Mouse (Mus musculus) spleen, adult 12 weeks (tissue): ENCODE data around the gene Ubr1.
"Not testable (repeated sequence)": the region's sequence is repeated elsewhere in the genome, so short reads cannot be mapped to it uniquely, and the experiment has no call there.

Experiments
- DNase-seq: peaks from one replicate; pipeline ENCODE4 v3.0.0; 2022; ENCODE audit warnings: low spot score

Ubr1 gene

GRCm38 (mm10) chr2:120970559-120971080 lies at the start of gene Ubr1:
Gene Ubr1 (minus strand): TSS chr2:120970715.
- DNase-seq = peak; percentile 79

GRCm38 (mm10) chr2:121017151-121017550 lies 46.6 kb upstream of the Ubr1 start:
- DNase-seq = no peak

- no peak for DNase-seq
Measured at GRCm38 (mm10) chr2:121016226-121016625, 45.7 kb upstream of the Ubr1 start.

GRCm38 (mm10) chr2:121015507-121015906 lies 45.0 kb upstream of the Ubr1 start:
- DNase-seq = no peak

GRCm38 (mm10) chr2:121012676-121013075 lies 42.2 kb upstream of the Ubr1 start:
- no peak for DNase-seq

- no peak for DNase-seq
Measured at GRCm38 (mm10) chr2:121009071-121009677, 38.7 kb upstream of the Ubr1 start.

GRCm38 (mm10) chr2:121008664-121009007 lies 38.1 kb upstream of the Ubr1 start:
- DNase-seq = no peak

GRCm38 (mm10) chr2:121007925-121008663 lies 37.6 kb upstream of the Ubr1 start, which contains the start of gene Ccndbp1:
Gene Ccndbp1 (plus strand): TSS chr2:121008403.
- DNase-seq = peak; percentile 81

GRCm38 (mm10) chr2:121006986-121007385 lies 36.5 kb upstream of the Ubr1 start:
- DNase-seq = no peak

GRCm38 (mm10) chr2:121004018-121004811 lies 33.7 kb upstream of the Ubr1 start:
- DNase-seq = no peak

- DNase-seq = no peak
Measured at GRCm38 (mm10) chr2:121003586-121003985, 33.1 kb upstream of the Ubr1 start.

GRCm38 (mm10) chr2:120998863-120999262 lies 28.3 kb upstream of the Ubr1 start:
- no peak for DNase-seq

GRCm38 (mm10) chr2:120996607-120997006 lies 26.1 kb upstream of the Ubr1 start:
- DNase-seq = not testable (repeated sequence)

GRCm38 (mm10) chr2:120991196-120991595 lies 20.7 kb upstream of the Ubr1 start:
- no peak for DNase-seq

GRCm38 (mm10) chr2:120985241-120985640 lies 14.7 kb upstream of the Ubr1 start:
- DNase-seq = no peak

GRCm38 (mm10) chr2:120983611-120984010 lies 13.1 kb upstream of the Ubr1 start:
- DNase-seq = no peak

- no peak for DNase-seq
Measured at GRCm38 (mm10) chr2:120980861-120981260, 10.3 kb upstream of the Ubr1 start.

- no peak for DNase-seq
Measured at GRCm38 (mm10) chr2:120979819-120980218, 9.3 kb upstream of the Ubr1 start.

- no peak for DNase-seq
Measured at GRCm38 (mm10) chr2:120978693-120979037, 8.2 kb upstream of the Ubr1 start.

GRCm38 (mm10) chr2:120977926-120978692 lies 7.6 kb upstream of the Ubr1 start:
- DNase-seq = no peak

GRCm38 (mm10) chr2:120976990-120977925 lies 6.7 kb upstream of the Ubr1 start, which contains the start of gene Tmem62:
Gene Tmem62 (plus strand): TSS chr2:120977017.
- peak; percentile 74 for DNase-seq
